In the genomic region with DNA sequence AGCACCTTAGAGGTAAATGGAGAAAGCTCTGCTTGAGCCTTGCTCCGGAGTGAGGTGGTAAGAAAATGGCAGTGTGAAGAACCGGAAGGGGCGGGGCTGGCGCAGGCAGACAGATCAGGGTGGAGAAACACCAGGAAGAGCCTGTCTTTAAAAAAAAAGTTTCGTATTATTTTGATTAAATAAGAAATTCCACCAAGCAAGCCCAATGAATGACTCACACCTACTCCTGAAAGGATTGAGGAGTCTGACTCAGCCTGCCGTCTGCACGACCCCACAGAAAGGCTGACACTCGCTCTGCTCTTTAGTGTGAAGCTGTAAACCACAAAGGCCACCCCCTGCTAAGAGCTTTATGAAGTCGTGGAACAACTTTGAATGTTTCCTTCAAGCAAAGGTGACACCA, we compare ENCODE assay signal across 14 mouse cellular contexts. TPM values are rescaled to one million over a fixed set of nuclear protein-coding genes. Genes with fewer than 3 reads are reported as not detected.
DNase-seq lines count a peak whose midpoint lies in the region; ATAC-seq and TF ChIP-seq lines count a peak whose summit lies in the region.
"Had no signal": no experiment of that assay in that cellular context is flagged by ENCODE, and none has a peak within 500 bp of the region (broad histone marks: within the 10 kb centered on the region; RNA-seq: fewer than 3 reads in every experiment).

No protein-coding gene starts in this region.

- ATAC-seq in Patski: peak; percentile 99
- ATAC-seq in granulocyte monocyte progenitor cell, adult 5-6 weeks (replicated peaks; ENCODE audit: poor library complexity, severe bottlenecking): no peak
- ATAC-seq: midbrain, embryonic 13.5 days had no signal

- in situ Hi-C loops in Patski (cut with MboI; ENCODE audit: low pct_unique_long_range_greater_than_20kb): no loop called here

- H3K4me1 ChIP-seq in limb, embryonic 10.5 days: peaks cover 9% of the 10 kb centered on the region; the same call in 1 of the 2 replicates

- H3K4me3 ChIP-seq in limb, embryonic 10.5 days: no peak overlapping the region
- H3K4me3 ChIP-seq: embryonic facial prominence, embryonic 13.5 days; hindbrain, embryonic 10.5 days; midbrain, embryonic 13.5 days had no signal

- peak; percentile 38 for DNase-seq in kidney, postnatal 14 days
- DNase-seq in kidney, adult 8-10 months: no peak
- DNase-seq in CD4-positive, CD25-positive, alpha-beta regulatory T cell, adult 2 months (ENCODE audit: low read depth, low spot score): peak; percentile 58
- DNase-seq in Patski (ENCODE audit: low read depth, low spot score): peak; percentile 95
- peak; percentile 24 for DNase-seq in limb, embryonic 10.5 days (ENCODE audit: low spot score)
- no peak for DNase-seq in spleen, postnatal 14 days (ENCODE audit: low spot score in 2 of 2)
- no peak for DNase-seq in layer of hippocampus, postnatal 25 days (ENCODE audit: extremely low spot score in 1 of 2, low spot score in 1 of 2)
- DNase-seq: cerebellum, adult 11-12 months; left cerebral cortex, postnatal 4 days; lung, embryonic 14.5 days had no signal

- H3K27me3 ChIP-seq in Patski: no peaks in the 10 kb centered on the region
- H3K27me3 ChIP-seq in limb, embryonic 10.5 days (ENCODE audit: low read depth, poor library complexity, severe bottlenecking): no peaks in the 10 kb centered on the region
- H3K27me3 ChIP-seq: embryonic facial prominence, embryonic 13.5 days; midbrain, embryonic 13.5 days had no signal

- POLR2A ChIA-PET in Patski (lab: Charles Lee): interaction anchor here (0.7 kb wide), 1 partner anchor 434 kb away, joined by 4 read pairs; no protein-coding TSS in a partner anchor

- H3K27ac ChIP-seq in limb, embryonic 10.5 days: no peak overlapping the region
- H3K27ac ChIP-seq: embryonic facial prominence, embryonic 13.5 days; hindbrain, embryonic 10.5 days; midbrain, embryonic 13.5 days had no signal

- no peaks in the 10 kb centered on the region for H3K9me3 ChIP-seq in limb, embryonic 10.5 days (replicated peaks)
- H3K9me3 ChIP-seq: embryonic facial prominence, embryonic 13.5 days; hindbrain, embryonic 10.5 days; midbrain, embryonic 13.5 days had no signal

- 56% methylated on average over 9 of the region's 9 CpGs for WGBS in limb, embryonic 10.5 days

- no peak for TF ChIP-seq CTCF in Patski (IDR thresholded peaks at IDR 0.05)

- peaks cover 18% of the 10 kb centered on the region for H3K36me3 ChIP-seq in limb, embryonic 10.5 days
- H3K36me3 ChIP-seq: embryonic facial prominence, embryonic 13.5 days had no signal

- CTCF ChIA-PET in Patski (lab: Charles Lee): no interaction called here

RNA-seq across cellular contexts. Expression of a gene that starts 43.5 kb away (rescaled TPM):
- polyA plus RNA-seq in Patski (2021): 7.1 TPM
- polyA plus RNA-seq in limb, embryonic 10.5 days (2016; fragmentation: Nextera tagmentation; extraction: Ambion mirVana): 12.0 and 13.1 TPM in 2 replicates
- total RNA-seq in granulocyte monocyte progenitor cell, adult 5-6 weeks (2014; fragmentation: Nextera tagmentation): 29.2 and 58.3 TPM in 2 replicates
- 22.3 and 25.2 TPM in 2 replicates for total RNA-seq in granulocyte monocyte progenitor cell, adult 5-6 weeks (2017)
- 1 to 10 TPM; 4.3 to 4.5 TPM for total RNA-seq in layer of hippocampus, postnatal 25 days (2021)

Comparison
In these comparisons a context has a peak if more than half of its experiments do, and no peak if none do; other contexts are left out.
1. DNase-seq: peak in kidney, postnatal 14 days (single experiment), CD4-positive, CD25-positive, alpha-beta regulatory T cell, adult 2 months (single experiment), Patski (single experiment) and limb, embryonic 10.5 days (single experiment); none in kidney, adult 8-10 months (0 of 2), spleen, postnatal 14 days (0 of 2) and layer of hippocampus, postnatal 25 days (0 of 2).
2. RNA of a gene that starts 43.5 kb away (total RNA-seq): 22.3 to 58.3 TPM in granulocyte monocyte progenitor cell, adult 5-6 weeks; 4.3 to 4.5 TPM in layer of hippocampus, postnatal 25 days; every median in the first group is over 4 times any median in the second.